Mouse (Mus musculus) frontal cortex, postnatal 25 days (tissue): ENCODE measurements around the gene Phb.

Source experiments
- DNase-seq, 2 experiments: peaks; one replicate each; pipeline ENCODE4 v3.0.0; 2022; ENCODE audit warnings: low spot score in 2 of 2

Gene Phb

GRCm38 (mm10) chr11:95666529-95667149 is at the start of gene Phb:
Phb (plus strand) TSS chr11:95666957.
- DNase-seq, result peak; percentile 77 to 89

DNA sequence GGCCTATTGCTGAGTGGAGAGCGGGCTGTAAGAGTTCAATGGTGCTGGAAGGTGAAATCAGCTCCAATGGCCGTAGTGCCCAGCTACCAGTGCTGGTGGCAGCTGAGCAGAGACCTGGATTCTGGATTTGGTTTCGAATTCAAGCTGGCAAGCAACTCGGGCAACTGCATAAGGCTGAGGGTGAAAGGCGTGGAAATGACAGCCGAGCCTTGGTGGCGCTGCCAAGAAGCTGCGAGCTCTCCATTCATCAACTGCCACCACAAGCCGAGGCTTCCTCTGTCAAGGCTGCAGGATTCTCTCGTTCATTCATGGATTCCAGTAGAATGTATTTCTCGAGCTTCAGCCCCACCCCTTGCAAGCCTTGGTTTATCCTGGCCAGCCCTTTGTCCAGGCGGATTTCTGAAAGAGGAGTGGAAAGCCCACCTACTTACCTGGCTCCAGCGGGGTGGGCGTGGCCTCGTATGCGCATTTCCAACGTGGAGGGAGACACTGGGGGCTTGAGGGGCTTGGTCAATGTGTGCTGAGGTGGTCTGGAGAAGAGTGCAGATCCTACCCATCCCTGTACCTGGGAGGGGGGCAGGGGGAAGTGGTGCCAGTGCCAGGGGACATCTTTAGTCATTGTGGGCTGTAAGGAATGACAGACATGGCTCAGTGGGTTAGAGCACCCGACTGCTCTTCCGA is 48.8 kb upstream of the Phb start:
- DNase-seq, result peak; percentile 11 to 15

- no peak for DNase-seq
Measured at GRCm38 (mm10) chr11:95619081-95619480, 47.7 kb upstream of the Phb start.

DNA sequence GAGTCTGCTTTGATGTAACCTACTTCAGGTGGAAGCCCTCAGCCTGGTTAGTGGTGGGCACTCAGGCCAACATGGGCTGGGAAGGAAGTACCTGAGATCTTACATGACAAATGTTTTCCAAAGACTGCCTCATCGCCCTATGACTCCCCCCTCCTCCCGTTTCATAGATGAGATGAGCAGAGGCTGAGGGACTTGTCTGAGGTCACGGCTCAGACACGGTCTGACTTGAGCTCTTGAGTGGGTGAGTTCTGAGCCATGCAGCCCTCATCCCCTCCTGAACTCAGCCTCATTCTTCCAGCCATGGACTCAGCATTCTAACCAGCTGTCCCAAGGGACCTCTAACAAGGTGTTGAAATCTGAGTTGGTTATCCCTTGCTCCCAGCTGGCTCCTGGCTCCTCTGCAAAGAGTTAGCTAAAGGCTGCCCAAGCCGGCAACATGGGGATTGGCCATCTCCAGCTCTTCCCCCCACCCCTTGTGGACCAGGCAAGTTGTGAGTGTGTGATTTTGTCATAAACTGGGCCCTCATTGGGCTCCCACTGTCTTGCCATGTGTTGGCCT is 46.8 kb upstream of the Phb start:
- no peak for DNase-seq

GRCm38 (mm10) chr11:95621010-95621409 is 45.7 kb upstream of the Phb start:
- no peak for DNase-seq

- no peak for DNase-seq
Measured at GRCm38 (mm10) chr11:95621541-95622130, 45.1 kb upstream of the Phb start.

DNA sequence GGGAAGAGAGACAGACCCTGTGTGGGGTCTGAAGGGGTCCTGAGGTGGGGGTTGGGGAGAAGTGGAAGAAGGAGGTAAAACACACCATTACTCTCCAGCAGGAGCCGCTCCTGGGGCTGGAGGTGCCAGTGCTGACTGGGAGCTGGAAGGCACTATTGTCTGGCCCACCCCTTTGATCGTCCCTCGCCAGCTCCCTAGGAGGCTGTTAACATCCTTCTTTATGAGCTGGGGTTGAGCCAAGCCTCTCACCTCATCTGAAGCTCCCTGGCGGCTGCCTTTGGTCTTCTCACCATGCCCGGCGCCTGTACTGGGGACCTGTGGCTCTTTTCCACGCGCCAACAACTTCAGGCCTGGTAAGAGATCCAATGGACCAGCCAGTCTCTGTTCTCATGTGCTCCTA is 44.3 kb upstream of the Phb start:
- no peak for DNase-seq

- DNase-seq, result no peak
Measured at GRCm38 (mm10) chr11:95630558-95630957, 36.2 kb upstream of the Phb start.

GRCm38 (mm10) chr11:95631301-95631700 is 35.5 kb upstream of the Phb start:
- no peak for DNase-seq

- DNase-seq, result no peak
Measured at GRCm38 (mm10) chr11:95632474-95632873, 34.3 kb upstream of the Phb start.

DNA sequence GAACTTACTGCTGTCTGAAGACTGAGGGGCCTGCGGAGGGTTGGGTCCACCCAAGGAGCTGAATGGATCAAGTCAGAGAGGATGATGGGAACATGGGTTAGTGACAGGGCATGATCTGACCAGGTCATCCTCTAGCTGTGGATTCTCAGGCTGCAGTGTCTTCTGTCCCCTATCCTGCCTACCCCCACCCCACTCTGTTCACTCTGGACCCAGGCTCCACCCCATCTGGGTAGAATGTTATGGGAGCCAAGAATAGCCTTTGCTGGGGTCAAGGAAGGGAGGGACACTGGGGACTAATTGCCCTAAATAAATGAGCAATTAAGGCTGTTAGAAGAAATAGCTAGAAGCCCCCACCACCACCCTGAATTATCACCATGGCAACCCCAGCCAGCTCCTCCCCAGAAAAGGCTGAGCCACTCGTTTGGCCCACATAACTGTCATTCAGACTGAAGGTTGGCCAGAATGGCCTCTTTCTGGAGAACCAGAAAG is 33.2 kb upstream of the Phb start:
- no peak for DNase-seq

DNA sequence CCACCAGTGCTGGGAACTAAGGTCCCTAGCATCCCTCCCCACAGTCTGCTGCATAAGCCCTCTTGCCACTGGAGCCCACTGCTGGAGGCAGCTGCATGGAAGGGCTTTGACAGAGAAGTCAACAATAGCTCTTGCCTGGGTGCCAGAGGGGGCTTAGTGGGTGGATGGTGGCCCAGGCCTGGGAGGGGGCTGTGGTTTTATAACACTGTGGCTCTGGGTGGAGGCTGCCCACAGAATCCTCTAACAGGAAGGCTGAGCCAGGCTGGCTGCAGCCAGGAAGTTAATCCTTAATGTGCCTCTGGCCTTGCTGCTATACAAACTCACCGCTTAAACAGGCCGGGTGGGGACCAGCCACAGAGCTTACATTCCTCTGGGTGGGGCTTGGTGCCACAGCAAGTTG is 31.7 kb upstream of the Phb start:
- DNase-seq, result no peak

DNA sequence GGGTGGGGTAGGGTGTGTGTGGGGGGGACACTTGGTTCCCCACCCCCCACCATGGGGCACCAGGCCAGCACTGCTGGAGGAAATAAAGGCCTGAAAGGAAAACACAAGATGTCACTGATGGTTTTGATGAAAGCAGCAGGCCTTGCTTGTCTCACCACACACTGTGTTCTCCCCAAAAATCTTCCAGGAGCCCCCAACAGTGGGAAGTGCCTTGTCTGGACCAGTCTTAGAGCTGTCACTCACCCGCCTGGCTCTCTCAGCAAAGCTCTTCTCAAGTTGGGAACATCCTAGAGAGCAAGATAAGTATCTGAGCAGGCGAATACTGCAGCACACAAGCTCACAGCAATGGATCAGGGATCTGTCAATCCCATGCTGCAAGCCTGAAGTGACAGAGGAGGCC is 26.0 kb upstream of the Phb start:
- no peak for DNase-seq

DNA sequence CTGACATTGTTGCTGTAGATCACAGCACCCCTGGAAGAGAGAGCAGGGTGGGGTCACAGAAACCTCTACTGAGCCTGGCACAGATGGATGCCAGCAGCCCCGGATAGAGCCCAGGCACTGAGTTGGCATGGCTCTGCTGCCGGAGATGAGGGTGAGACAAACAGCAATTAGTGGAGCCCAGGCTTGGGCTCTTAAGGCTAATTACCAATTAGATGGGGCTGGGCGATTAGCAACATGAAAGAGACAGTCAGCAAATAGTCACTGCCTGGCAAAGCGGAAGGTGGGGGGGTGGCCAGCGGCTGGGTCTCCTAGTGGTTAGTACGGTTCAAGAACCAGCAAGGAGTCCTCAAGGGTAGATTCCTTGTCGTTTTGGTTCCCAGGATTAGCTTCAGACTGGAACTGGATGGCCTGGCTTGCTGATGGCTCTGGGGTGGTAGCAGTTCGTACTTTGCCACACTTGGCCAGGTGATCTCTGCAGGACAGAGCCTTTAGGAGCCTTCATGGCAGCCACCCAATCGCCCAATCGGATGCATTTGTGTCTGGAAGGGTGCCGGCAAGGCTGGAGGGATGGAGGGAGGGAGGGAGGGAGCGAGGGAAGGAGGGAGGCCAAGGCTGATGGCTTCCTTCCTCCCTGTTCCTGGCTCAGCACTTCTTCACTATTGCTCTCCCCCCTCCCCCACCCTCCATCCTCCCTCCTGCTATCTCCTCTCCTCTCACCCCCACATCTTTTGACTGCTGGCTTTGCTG is 24.1 kb upstream of the Phb start:
- no peak for DNase-seq

- DNase-seq, result no peak
Measured at GRCm38 (mm10) chr11:95643856-95644255, 22.9 kb upstream of the Phb start.

GRCm38 (mm10) chr11:95644381-95644780 is 22.4 kb upstream of the Phb start:
- no peak for DNase-seq

GRCm38 (mm10) chr11:95645397-95646153 is 21.2 kb upstream of the Phb start:
- no peak for DNase-seq

- DNase-seq, result no peak
Measured at GRCm38 (mm10) chr11:95646154-95646490, 20.6 kb upstream of the Phb start.

DNA sequence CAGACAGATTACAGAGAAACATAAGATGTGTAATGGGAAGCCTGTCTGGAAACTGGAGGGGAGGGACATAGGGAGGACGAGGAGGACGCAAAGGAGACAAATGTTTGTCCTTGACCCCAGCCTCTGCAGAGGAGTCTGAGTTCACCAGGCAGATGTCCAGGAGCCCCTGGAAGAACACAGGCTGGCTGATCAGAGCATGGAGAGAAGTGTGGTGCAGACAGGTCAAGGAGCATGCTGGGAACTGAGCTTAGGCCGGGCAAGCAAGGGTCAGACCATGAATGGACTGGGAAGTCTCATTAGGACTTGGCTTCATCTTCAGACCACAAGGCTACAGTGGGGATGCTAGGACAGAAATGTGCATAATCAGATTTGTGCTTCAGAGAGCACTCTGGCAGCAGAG is 19.0 kb upstream of the Phb start:
- no peak for DNase-seq

DNA sequence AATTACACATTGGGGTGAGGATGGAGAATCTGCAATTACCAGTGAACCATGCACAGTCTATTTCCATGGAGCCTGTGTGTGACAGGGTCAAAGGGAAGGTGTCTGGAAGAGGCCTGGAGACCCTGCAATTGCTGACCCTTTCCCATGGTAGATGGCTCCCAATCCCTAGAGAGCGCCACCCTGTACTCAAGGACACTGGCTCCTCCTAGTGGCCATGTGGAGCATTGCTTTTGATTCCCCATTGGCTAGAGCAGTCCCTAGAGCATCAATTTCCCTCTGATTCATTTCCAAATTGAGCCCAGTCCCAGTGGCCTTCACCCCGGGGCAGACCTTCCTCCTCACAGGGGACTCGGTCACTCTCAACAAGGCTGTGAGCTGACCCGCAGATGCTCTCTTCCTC is 17.9 kb upstream of the Phb start:
- DNase-seq, result peak; percentile 69 to 80

DNA sequence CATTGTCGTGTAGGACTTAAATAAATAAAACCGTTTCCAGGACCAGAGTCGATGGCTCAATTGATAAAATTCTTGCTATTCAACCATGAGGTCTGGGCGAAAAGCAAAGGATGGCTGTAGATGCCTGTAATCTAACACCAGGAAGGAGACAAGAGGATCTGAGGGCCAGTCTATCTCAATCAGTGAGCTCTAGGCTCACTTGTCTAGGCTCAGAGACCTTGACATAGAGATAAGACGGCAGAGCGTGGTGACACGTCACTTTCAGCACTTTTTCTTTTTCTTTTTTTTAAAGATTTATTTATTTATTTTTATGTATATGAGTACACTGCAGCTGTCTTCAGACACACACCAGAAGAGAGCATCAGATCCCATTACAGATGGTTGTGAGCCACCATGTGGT is 17.2 kb upstream of the Phb start:
- no peak for DNase-seq

DNA sequence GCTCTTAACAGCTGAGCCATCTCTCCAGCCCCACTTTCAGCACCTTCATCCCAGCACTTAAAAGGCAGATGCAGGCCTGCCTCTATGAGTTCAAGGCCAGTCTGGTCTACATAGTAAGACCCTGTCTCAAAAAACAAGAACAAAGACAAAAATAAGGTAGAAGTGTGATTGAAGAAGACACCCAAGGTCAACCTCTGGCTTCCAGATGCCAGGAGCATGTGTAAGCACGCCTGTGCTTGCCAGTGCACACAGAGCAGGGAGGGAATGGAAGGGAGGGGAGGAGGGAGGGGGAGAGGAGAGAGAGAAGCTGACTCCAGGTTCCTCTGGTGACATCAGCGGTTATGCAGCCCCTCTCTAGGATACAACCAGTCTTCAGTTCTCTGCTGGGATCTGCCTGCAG is 16.8 kb upstream of the Phb start:
- no peak for DNase-seq
